Mouse (Mus musculus) urinary bladder, postnatal 4 days (tissue): ENCODE results near the gene Gm42957.
A peak's percentile ranks its signal among the peaks of the same experiment; 100 is the strongest.
"Not testable (repeated sequence)": the region's sequence is repeated elsewhere in the genome, so short reads cannot be mapped to it uniquely, and the experiment has no call there.

Experiments used
- DNase-seq, 2 experiments: peaks; one replicate each; pipeline ENCODE4 v3.0.0; 2021 to 2022; ENCODE audit warnings: low spot score in 2 of 2

Gm42957 gene

DNA sequence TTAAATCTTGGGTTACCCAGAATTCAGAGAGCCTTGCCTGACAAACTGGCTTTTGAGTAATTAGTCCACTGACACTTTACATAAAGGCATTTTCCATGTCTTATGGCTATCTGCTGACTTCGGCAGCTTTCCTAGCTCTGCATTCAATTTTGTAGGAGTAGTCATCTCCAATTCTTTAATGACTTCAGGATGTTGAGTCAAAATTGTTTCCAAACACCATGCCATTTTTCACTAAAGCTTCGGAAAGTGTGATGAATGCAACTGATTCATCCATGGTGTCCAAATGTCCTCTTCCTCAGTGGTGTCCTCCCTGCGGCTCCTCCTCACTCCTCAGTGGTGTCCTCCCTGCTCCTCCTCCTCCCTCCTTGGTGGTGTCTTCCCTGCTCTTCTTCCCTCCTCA lies 17.3 kb upstream of the Gm42957 start:
- no peak for DNase-seq

GRCm38 (mm10) chr3:96623201-96623600 lies 12.1 kb upstream of the Gm42957 start:
- DNase-seq, result no peak

GRCm38 (mm10) chr3:96629729-96630600 lies 5.3 kb upstream of the Gm42957 start, which contains the start of gene Rbm8a:
TSS of gene Rbm8a (plus strand) at chr3:96629933.
- DNase-seq, result peak; percentile 93 to 94

DNA sequence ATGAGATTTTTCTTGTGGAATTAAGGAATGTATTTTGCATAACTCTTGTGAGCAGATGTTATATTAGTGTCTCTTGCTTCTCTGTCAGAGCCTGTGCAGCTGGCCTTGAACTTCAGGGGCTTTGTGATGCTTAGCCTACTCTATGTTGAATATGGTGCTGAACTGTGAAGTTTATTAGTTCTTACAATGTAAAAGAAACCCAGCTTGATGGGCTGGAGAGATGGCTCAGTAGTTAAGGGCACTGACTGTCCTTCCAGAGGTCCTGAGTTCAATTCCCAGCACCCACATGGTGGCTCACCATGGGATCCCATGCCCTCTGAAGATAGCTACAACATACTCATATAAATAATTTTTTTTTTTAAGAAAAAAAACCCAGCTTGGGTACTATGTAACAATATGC lies 3.2 kb upstream of the Gm42957 start:
- no peak for DNase-seq

- DNase-seq, result no peak
These were observed 1.3 kb upstream of the Gm42957 start for GRCm38 (mm10) chr3:96634015-96634414.

DNA sequence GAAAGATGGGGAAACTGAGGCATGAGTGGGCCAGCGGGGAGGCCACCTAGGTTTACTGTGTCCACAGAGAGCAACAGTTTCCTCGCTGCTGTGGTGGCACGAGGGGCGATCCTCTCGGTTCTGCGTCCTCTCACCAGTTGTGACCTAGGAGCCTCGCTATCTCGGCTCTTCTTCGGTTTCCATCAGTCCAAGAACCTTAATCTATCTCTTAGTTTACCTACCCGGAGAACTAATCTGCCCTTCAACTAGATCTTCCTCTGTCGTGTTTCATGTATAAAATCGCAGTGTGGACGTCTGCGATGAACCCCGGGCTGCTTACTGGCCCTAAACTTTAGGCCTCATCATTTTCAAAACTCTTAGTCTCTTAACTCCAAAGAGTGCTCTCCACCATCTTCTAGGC lies 632 bp downstream of the Gm42957 start:
- DNase-seq, result no peak

GRCm38 (mm10) chr3:96636448-96636847 lies 1.2 kb downstream of the Gm42957 start:
- no peak for DNase-seq

GRCm38 (mm10) chr3:96639219-96639618 lies 3.9 kb downstream of the Gm42957 start:
- DNase-seq, result no peak

DNA sequence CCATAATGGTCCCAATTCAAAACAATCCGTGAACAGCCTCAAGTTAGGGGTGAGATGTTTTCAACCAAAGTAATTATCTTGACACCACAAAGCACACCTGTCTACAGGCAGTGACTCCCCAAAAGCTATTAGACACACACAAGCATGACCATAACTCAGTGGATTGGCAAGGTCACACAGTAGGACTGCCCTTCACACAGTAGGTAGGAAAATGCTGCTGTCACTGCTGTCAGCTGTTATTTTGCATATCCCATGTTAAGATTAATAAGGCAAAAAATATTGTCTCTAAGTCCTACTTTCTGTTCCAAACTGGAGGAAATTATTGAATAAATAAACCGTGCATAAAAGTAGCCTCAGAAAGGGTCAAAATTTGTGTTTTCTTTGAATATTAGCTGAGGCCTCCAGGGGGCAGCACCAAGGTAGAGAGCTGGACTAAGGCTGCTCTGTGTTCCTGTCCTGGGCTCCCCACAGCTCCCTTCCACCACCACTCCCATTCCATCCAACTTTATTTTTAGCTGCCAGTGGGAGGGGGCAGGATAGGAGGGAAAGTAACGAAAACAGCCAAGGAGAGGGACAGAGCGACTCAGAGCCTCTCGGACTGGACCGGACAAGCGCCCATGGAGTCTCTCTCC lies 9.9 kb downstream of the Gm42957 start, which contains the start of gene Itga10:
Gene Itga10 (plus strand): TSS at position 567 of the 632 bp plus-strand sequence.
- DNase-seq, result peak in 1 of 2 experiments; percentile 21

GRCm38 (mm10) chr3:96647365-96647764 lies 12.1 kb downstream of the Gm42957 start:
- DNase-seq, result no peak

GRCm38 (mm10) chr3:96660901-96661300 lies 25.6 kb downstream of the Gm42957 start:
- DNase-seq, result no peak

GRCm38 (mm10) chr3:96662731-96663316 lies 27.6 kb downstream of the Gm42957 start:
- no peak for DNase-seq

DNA sequence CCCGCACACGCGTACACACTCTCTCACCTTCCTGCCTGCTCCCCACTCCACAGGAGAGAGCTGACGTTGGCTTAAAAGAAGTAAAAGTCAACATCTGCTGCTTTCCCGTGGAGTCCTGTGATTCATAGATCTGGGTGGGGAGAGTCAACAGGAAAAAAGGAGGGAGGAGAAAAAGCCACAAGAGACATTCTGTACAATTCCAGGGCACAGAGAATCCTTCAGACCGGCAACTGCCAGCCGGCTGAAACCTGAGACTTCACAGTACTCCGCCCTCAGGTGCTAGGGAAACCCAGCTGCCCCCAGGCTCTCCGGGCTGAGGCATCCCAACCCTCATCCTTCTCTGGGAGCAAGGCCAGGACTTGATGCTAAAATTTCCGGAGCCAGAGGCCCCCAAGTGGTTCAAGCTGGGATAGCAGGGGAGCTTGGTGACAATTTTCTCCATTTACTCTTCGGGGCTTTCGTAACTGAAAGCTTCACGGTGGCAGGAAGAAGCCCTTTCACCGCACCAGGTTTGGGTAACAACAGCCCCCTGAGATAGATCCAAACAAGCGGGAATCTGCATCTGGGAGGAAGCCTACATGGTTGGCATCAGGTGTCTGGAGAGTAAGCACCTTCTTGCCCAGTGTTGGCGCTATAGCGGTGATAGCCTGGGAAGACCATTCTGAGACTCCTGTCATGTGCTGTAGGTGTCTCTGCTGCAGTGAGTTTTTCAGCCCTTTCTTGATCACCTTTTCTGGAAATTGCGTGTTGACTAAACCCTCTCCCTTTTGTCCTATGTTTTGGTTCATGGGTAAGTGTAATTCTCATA lies 28.4 kb downstream of the Gm42957 start:
- peak; percentile 72 to 85 for DNase-seq

GRCm38 (mm10) chr3:96665732-96666363 lies 30.6 kb downstream of the Gm42957 start:
- not testable (repeated sequence) for DNase-seq

DNA sequence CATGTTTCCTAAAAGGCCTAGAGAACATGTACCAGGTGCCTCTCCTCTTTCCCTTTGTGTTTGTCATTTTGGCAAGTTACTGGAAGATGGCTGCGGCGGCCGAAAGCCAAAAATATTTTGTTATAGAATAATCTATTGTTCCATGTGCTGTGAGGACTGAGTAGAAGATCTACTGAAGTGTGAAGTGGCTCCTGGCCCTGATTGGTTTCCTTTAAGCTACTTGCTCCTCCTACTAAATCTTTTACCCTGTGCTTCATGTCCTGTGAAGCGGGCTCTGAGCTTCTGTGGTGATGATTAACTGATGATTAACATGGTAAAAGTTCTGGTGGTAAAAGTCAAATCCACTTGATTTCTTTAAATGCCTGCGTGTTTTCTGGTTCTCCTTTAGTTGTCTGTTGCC lies 31.6 kb downstream of the Gm42957 start:
- DNase-seq, result no peak

GRCm38 (mm10) chr3:96667316-96667715 lies 32.0 kb downstream of the Gm42957 start:
- no peak for DNase-seq

DNA sequence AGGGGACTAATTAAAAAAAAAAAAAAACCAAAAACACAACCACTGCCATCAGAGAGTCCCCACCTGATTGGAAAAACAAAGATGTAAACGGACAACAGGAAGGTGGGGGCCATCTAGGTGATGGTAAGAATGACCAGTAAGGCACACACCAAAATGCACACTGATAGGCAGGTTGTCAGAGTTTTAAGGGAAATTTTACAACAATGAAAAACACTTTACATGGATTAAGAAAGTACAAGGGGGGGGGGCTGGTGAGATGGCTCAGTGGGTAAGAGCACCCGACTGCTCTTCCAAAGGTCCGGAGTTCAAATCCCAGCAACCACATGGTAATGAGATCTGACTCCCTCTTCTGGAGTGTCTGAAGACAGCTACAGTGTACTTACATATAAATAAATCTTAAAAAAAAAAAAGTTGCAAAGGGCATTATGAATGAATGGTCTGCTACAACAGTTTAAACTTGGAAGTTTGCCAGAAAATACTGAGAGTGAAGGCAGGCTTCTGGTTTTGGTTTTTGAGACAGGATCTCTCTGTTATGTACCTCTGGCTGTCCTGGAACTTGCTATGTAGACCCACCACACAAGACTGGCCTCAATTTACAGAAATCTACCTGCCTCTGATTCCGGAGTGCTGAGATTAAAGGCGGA lies 33.3 kb downstream of the Gm42957 start:
- no peak for DNase-seq

GRCm38 (mm10) chr3:96669727-96670468 lies 34.6 kb downstream of the Gm42957 start, which contains the start of gene Ankrd35:
TSS of gene Ankrd35 (plus strand) at chr3:96670131.
- peak; percentile 81 to 84 for DNase-seq

GRCm38 (mm10) chr3:96671519-96671918 lies 36.2 kb downstream of the Gm42957 start:
- no peak for DNase-seq

DNA sequence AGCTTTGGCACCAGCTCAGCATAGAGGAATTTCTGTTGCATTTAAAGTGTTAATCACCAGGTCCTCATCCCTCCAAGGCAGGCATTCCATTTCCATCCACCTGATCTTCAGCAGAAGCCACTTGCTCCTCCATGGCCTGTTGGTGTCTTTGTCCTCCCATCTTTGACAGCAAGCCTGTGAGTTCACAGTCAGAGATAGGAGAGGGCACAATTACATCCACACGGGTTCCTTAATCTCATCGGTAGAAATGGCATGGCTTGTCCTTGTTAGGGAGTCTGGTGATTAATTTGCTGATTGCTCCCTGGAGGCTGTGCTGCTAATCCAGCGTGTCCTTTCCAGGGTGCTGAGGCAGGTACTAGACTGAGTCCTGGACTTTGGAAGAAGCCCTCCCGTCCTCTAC lies 38.2 kb downstream of the Gm42957 start:
- no peak for DNase-seq
